Mouse (Mus musculus): ENCODE measurements at regions not wholly inside any gene's neighbourhood (a gene's known extent, or its start where the extent isn't known, plus 50 kb on each side); places are given as distances from the start of the nearest gene placed in this dataset.

DNA sequence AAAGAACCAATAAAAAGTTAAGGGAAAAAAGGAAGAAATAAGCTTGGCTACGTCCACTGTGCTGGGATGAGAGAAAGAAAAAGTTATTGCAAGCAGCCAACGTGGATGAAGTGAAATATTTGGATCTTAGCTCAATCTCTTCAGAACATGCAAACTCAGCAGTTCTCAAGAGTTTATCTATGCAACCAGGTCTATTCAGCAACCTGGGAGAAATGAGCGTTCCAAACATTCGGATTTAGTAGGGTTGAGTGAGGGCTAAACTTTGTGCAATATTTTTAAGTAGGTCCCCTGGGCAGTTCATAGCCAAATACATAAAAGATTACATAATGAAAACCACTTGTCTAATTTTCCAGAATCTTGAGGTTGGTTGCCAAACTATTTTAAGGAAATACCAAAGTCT lies 129.0 kb upstream of the Tmem164 start:
- Histone ChIP-seq H3K27ac (ENCODE audit: poor library complexity, severe bottlenecking) (no peak overlapping the region), H3K4me2 (no peak overlapping the region), H3K4me3 (no peak overlapping the region), H3K4me1 (replicated peaks) (no peaks in the 10 kb centered on the region), H3K27me3 (replicated peaks) (no peaks in the 10 kb centered on the region), H3K9me3 (replicated peaks) (no peaks in the 10 kb centered on the region), H3K36me3 (no peaks in the 10 kb centered on the region), H3K9ac (no peak overlapping the region)
- ATAC-seq (ENCODE audit: insufficient number of reproducible peaks, low FRiP score) = no peak
- WGBS = 69% methylated on average over 4 of the region's 4 CpGs

DNA sequence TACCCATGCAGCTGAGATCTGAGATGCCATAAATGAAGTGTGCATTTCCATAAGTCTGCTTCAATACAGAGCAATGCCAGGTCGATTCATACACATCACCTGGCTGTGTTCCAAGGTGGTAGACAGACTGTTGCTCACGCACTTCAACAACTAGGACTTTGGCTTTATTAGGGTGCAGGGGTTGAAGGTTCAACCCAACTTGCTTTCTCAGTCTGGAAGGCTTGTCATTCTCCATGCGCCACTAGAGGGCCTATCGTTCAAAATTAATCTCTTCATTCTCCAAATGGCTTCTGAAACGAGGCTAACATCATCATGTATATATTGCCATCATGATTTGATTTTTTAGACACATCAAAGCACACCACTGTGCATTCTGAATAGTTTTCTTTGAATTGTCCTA lies 127.0 kb upstream of the Tmem164 start:
- Histone ChIP-seq H3K27me3 (replicated peaks) (no peaks in the 10 kb centered on the region), H3K4me2 (no peak overlapping the region), H3K9me3 (replicated peaks) (no peaks in the 10 kb centered on the region), H3K4me1 (replicated peaks) (no peaks in the 10 kb centered on the region), H3K4me3 (no peak overlapping the region), H3K27ac (ENCODE audit: poor library complexity, severe bottlenecking) (no peak overlapping the region), H3K9ac (no peak overlapping the region), H3K36me3 (no peaks in the 10 kb centered on the region)
- 14% methylated on average over 5 of the region's 5 CpGs for WGBS
- ATAC-seq (ENCODE audit: insufficient number of reproducible peaks, low FRiP score) = no peak

DNA sequence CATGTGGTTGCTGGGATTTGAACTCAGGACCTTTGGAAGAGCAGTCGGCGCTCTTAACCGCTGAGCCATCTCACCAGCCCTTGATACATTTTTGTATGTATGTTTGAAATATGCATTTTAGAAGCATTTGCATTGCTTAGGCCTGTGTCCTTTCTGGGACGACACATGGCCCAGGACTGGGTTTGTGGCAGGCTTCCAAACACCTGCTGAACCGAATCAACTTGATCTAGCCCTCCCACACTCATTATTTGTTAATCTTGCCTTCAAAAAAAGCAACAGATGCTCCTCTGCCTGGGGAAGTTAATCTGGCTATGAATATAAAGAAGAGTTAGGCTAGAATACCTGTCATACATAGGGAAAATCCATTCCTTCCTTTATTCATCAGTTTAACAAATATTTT lies 123.7 kb upstream of the Tmem164 start:
- no peak overlapping the region for H3K9ac ChIP-seq
- H3K4me3 ChIP-seq = no peak overlapping the region
- no peaks in the 10 kb centered on the region for H3K4me1 ChIP-seq (replicated peaks)
- WGBS = 81% methylated on average over 5 of the region's 5 CpGs
- no peak overlapping the region for H3K27ac ChIP-seq (ENCODE audit: poor library complexity, severe bottlenecking)
- no peaks in the 10 kb centered on the region for H3K36me3 ChIP-seq
- no peak overlapping the region for H3K4me2 ChIP-seq
- no peaks in the 10 kb centered on the region for H3K9me3 ChIP-seq (replicated peaks)
- H3K27me3 ChIP-seq (replicated peaks) = no peaks in the 10 kb centered on the region
- no peak for ATAC-seq (ENCODE audit: insufficient number of reproducible peaks, low FRiP score)

DNA sequence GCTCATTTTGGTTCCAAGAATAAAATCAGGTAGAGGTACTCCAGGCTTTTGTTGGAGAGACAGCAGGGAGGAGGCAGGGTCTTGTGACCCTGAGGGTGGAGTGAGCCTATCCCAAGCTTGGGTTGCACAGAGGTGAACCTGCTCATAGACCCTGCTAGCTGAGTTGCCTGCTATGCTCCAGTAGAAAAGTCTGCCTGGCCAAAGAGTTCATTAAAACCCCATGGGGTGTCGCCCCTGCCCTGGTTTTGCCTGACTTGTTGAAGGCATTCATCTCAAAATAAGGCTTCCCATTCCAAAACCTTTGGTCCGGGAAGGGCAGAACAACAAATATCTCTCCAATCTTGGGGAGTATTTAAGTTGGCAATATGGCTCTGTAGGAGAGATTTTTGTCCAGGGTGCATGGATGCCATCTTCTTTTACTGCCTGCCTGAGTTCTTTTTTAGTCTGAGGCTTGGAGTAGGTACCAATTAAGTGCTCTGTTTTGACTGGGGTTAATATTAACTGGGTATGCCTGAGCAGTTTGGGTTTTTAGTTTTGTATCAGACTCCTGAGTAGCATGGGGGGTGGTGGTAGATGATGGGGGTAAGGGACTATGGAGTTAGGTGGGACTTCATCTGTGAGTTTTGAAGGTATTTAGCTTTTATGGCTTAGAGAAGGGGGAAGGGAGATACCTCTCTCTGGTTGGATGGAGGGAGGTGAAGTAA lies 120.8 kb upstream of the Tmem164 start:
- Histone ChIP-seq H3K4me2 (no peak overlapping the region), H3K27ac (ENCODE audit: poor library complexity, severe bottlenecking) (no peak overlapping the region), H3K36me3 (no peaks in the 10 kb centered on the region), H3K9ac (no peak overlapping the region), H3K27me3 (replicated peaks) (no peaks in the 10 kb centered on the region), H3K4me1 (replicated peaks) (no peaks in the 10 kb centered on the region), H3K9me3 (replicated peaks) (no peaks in the 10 kb centered on the region), H3K4me3 (no peak overlapping the region)
- WGBS = 59% methylated on average over 2 of the region's 2 CpGs
- no peak for ATAC-seq (ENCODE audit: insufficient number of reproducible peaks, low FRiP score)

DNA sequence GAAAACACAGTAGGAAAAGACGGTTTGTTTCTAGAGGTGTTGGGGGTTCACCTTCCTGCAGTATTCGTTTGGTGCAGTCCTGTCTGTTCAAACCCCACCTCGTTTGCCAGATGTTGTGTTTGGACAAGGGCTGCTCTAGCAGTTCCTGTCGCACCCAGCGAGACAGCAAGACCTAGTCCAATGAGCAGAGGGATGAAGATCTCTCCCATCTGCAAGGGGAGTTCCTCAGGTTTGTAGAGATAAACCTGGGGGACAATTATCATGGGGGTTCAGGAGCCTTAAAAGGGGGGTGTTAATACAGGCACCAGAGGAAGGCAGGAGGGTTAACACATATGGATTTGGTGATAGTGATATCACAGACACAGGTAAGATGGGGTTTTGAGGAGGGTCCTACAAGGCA lies 119.4 kb upstream of the Tmem164 start:
- Histone ChIP-seq H3K36me3 (no peaks in the 10 kb centered on the region), H3K27me3 (replicated peaks) (no peaks in the 10 kb centered on the region), H3K4me1 (replicated peaks) (no peaks in the 10 kb centered on the region), H3K9me3 (replicated peaks) (no peaks in the 10 kb centered on the region), H3K9ac (no peak overlapping the region), H3K27ac (ENCODE audit: poor library complexity, severe bottlenecking) (no peak overlapping the region), H3K4me2 (no peak overlapping the region), H3K4me3 (no peak overlapping the region)
- WGBS = 64% methylated on average over 5 of the region's 5 CpGs
- no peak for ATAC-seq (ENCODE audit: insufficient number of reproducible peaks, low FRiP score)

DNA sequence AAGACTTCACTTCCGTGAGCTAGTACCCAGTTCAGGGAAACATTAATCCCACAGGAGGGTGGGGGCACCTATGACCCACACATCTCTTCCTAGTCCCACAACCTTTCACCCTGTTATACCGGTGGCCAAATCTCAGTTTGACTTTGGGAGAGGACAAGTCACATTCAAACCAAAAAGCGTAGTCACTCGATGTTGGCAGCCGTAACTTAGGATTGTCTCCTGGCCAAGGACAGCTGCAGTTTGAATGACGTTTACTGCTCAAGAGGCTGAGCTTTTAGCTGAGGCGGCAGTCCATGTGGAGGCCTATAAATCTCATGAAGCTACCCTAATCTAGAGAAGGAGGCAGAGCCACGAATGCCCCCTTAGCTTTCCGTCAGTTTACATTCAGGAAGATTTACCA lies 117.0 kb upstream of the Tmem164 start:
- Histone ChIP-seq H3K9me3 (replicated peaks) (no peaks in the 10 kb centered on the region), H3K4me1 (replicated peaks) (no peaks in the 10 kb centered on the region), H3K9ac (no peak overlapping the region), H3K36me3 (no peaks in the 10 kb centered on the region), H3K27me3 (replicated peaks) (0 out of 2 replicates have a peak, but pooled peaks cover 2% of the 10 kb centered on the region), H3K4me2 (no peak overlapping the region), H3K27ac (ENCODE audit: poor library complexity, severe bottlenecking) (no peak overlapping the region), H3K4me3 (no peak overlapping the region)
- WGBS = 77% methylated on average over 9 of the region's 9 CpGs
- ATAC-seq (ENCODE audit: insufficient number of reproducible peaks, low FRiP score) = no peak

DNA sequence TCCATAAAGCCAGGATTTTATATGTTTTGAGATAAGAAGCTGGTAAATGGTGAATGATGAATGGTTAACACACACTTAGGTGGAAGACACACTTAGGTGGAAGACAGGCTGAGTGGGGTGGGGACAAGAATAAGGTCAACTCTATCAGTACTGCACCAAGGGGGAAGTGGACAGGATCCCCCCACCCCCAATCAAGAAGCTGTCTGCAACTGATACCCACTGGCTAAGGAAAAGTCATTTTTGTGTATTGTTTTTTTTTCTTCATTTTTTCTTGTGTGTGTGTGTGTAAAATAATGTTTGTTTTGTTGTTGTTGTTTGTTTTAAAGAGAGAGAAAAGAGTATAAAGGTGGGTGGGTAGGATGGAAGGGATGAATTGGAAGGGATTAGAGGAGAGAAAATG lies 109.4 kb upstream of the Tmem164 start:
- no peak for ATAC-seq (ENCODE audit: insufficient number of reproducible peaks, low FRiP score)
- no peak overlapping the region for H3K9ac ChIP-seq
- no peak overlapping the region for H3K27ac ChIP-seq (ENCODE audit: poor library complexity, severe bottlenecking)
- 0 out of 2 replicates have a peak, but pooled peaks cover 6% of the 10 kb centered on the region for H3K4me1 ChIP-seq (replicated peaks)
- H3K36me3 ChIP-seq = no peaks in the 10 kb centered on the region
- H3K4me3 ChIP-seq = no peak overlapping the region
- H3K4me2 ChIP-seq = no peak overlapping the region
- H3K9me3 ChIP-seq (replicated peaks) = no peaks in the 10 kb centered on the region
- 0 out of 2 replicates have a peak, but pooled peaks cover 2% of the 10 kb centered on the region for H3K27me3 ChIP-seq (replicated peaks)

DNA sequence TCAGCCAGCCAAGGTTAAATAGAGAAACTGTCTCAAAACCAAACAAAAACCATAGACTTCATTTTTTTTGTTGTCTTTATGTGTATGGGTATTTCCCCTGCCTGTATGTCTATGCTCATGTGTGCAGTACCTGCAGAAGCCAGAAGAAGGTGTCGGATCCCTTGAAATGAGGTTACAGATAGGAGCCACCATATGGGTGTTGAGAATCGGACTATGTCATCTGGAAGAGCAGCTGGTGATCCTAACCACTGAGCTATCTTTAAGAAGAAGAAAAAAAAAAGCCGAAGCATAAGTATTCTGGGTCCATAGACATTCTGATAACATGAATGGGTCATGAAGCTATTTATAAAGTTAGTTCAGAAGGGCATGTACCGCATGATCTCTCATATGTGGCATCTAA lies 107.2 kb upstream of the Tmem164 start:
- no peak for ATAC-seq (ENCODE audit: insufficient number of reproducible peaks, low FRiP score)
- Histone ChIP-seq H3K27ac (ENCODE audit: poor library complexity, severe bottlenecking) (no peak overlapping the region), H3K36me3 (no peaks in the 10 kb centered on the region), H3K27me3 (replicated peaks) (no peaks in the 10 kb centered on the region), H3K9ac (no peak overlapping the region), H3K4me3 (no peak overlapping the region), H3K9me3 (replicated peaks) (no peaks in the 10 kb centered on the region), H3K4me1 (replicated peaks) (0 out of 2 replicates have a peak, but pooled peaks cover 6% of the 10 kb centered on the region), H3K4me2 (no peak overlapping the region)
- 80% methylated on average over 4 of the region's 4 CpGs for WGBS

DNA sequence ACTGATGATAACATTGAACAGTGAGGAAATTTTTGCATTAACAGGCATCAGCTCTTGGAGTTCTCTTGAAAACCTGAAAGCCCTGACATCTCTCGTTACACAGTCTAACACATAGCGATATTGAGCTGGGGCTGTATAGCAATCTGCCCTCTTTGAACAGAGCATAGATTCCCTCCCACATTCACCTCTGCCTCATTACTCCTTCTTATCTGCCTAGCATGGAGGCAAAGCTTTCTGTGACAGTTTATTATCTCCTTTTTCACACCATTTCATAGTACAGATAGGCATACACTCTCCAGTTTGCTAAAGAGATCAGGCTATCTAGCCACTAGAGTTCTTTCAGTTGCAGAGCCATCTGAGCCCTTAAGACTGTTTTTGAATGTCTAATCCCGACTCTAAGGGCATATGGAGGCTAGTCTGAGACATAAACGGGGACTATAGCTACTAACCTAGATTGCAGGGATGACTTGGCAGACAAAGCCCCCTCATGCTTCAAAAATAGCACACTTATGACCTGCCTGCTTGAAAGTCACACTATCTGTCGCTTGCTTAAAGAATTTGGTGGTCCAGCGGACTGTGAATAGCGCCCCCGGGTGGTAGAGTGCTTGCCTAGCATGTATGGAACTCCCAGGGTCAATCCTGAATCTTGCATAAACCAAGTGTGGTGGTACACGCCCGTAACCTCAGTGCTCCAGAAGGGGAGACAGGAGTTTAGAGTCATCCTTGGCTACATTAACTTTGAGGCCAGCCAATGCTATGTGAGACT lies 106.1 kb upstream of the Tmem164 start:
- Histone ChIP-seq H3K27me3 (replicated peaks) (no peaks in the 10 kb centered on the region), H3K9ac (no peak overlapping the region), H3K9me3 (replicated peaks) (no peaks in the 10 kb centered on the region), H3K36me3 (no peaks in the 10 kb centered on the region), H3K4me3 (no peak overlapping the region), H3K4me1 (replicated peaks) (0 out of 2 replicates have a peak, but pooled peaks cover 6% of the 10 kb centered on the region), H3K27ac (ENCODE audit: poor library complexity, severe bottlenecking) (peak overlapping the region; percentile 38), H3K4me2 (no peak overlapping the region)
- no peak for ATAC-seq (ENCODE audit: insufficient number of reproducible peaks, low FRiP score)
- 37% methylated on average over 10 of the region's 10 CpGs for WGBS

DNA sequence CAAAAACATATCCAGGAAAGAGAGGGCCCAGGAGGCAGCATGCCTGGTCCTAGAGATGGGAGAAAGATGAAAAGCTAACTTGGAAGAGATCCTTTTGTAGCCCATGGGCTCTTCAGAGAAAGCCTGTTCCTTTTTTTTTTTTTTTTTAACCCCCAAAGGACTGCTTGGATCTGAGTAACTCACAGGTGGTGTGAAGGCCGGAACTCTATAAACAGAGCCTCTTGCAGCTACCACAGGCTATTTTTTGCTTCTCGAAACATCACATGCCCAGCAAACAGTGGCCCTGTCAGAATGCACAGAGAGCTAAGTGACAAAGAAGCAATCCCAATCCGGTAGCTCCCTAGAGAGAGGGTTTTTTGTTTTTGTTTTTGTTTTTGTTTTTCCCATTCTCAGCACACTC lies 105.1 kb upstream of the Tmem164 start:
- Histone ChIP-seq H3K27ac (ENCODE audit: poor library complexity, severe bottlenecking) (no peak overlapping the region), H3K36me3 (no peaks in the 10 kb centered on the region), H3K4me1 (replicated peaks) (0 out of 2 replicates have a peak, but pooled peaks cover 6% of the 10 kb centered on the region), H3K9ac (no peak overlapping the region), H3K4me2 (no peak overlapping the region), H3K9me3 (replicated peaks) (no peaks in the 10 kb centered on the region), H3K4me3 (no peak overlapping the region), H3K27me3 (replicated peaks) (no peaks in the 10 kb centered on the region)
- no peak for ATAC-seq (ENCODE audit: insufficient number of reproducible peaks, low FRiP score)
- 61% methylated on average over 3 of the region's 3 CpGs for WGBS

DNA sequence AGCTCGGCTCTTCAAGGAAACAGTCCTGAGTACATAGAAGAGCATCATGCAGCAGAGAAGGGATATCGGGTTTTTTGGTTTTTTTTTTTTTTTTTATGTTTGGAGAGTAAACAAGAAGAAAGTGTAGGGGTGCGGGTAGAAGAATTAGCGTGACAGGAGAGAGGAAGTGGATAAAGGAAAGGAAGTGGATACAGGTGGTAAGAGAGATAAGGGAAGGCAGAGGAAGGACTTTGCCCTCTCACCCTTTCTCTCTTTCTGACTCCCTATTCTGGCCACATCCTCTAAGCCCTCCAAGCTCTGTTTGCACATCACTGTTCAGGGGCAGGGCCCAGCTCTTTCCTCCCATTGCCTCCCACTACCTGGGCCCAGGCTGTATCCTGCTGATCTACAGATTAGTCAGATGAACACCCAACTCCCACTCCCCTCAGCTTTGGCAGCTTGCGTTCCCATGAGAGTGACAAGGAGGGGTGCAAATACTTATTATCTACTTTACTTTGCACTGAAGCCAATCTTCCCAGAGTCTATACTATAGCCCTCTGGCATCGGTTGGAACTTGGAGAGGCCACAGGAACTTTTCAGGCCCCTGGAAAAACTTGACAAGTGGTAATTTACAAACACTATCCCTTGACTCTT lies 103.6 kb upstream of the Tmem164 start:
- 53% methylated on average over 6 of the region's 6 CpGs for WGBS
- Histone ChIP-seq H3K4me1 (replicated peaks) (0 out of 2 replicates have a peak, but pooled peaks cover 6% of the 10 kb centered on the region), H3K9ac (no peak overlapping the region), H3K9me3 (replicated peaks) (no peaks in the 10 kb centered on the region), H3K27me3 (replicated peaks) (no peaks in the 10 kb centered on the region), H3K27ac (ENCODE audit: poor library complexity, severe bottlenecking) (no peak overlapping the region), H3K4me2 (no peak overlapping the region), H3K4me3 (no peak overlapping the region), H3K36me3 (no peaks in the 10 kb centered on the region)
- ATAC-seq (ENCODE audit: insufficient number of reproducible peaks, low FRiP score) = peak; percentile 86

Data from heart, embryonic 12.5 days (tissue).